Mouse (Mus musculus) midbrain, embryonic 10.5 days (tissue): ENCODE results near the gene Gstm3. TPM values are rescaled to one million over a fixed set of nuclear protein-coding genes. Genes with fewer than 3 reads are reported as not detected.
A peak's percentile ranks its signal among the peaks of the same experiment; 100 is the strongest.
"Not testable (repeated sequence)": the region's sequence is repeated elsewhere in the genome, so short reads cannot be mapped to it uniquely, and the experiment has no call there.

Experiments used
- DNase-seq: peaks from one replicate; pipeline ENCODE4 v3.0.0-alpha.2; 2017; ENCODE audit warnings: low spot score
- H3K27ac ChIP-seq: fragments of 300-500 bp; sonication (generic); replicated peaks from 2 replicates; pipeline ENCODE4 v1.5.1; 2016; ENCODE audit warnings: mild to moderate bottlenecking
- H3K27me3 ChIP-seq: fragments of 300-500 bp; sonication (generic); 2 replicates; pipeline ENCODE4 v1.6.1; 2016; ENCODE audit warnings: low read depth, mild to moderate bottlenecking; ENCODE audit not compliant: poor library complexity, severe bottlenecking
- H3K36me3 ChIP-seq: fragments of 300-500 bp; sonication (generic); 2 replicates; pipeline ENCODE4 v1.6.1; 2016; ENCODE audit warnings: mild to moderate bottlenecking, moderate library complexity
- H3K4me1 ChIP-seq: fragments of 300-500 bp; sonication (generic); 2 replicates; pipeline ENCODE4 v1.6.1; 2016
- H3K4me3 ChIP-seq: fragments of 300-500 bp; sonication (generic); 2 replicates; pipeline ENCODE4 v1.5.1; 2016; ENCODE audit warnings: mild to moderate bottlenecking, moderate library complexity
- H3K9me3 ChIP-seq: fragments of 300-500 bp; sonication (generic); replicated peaks from 2 replicates; pipeline ENCODE4 v1.6.1; 2016; ENCODE audit warnings: mild to moderate bottlenecking
- WGBS: fragments of 180-500 bp; shearing (Covaris S2); methylation state at CpG from one replicate; pipeline ENCODE4 v1.1.7; 2016; 5-methylcytosine and 5-hydroxymethylcytosine counted together
- polyA plus RNA-seq: library from polyadenylated mRNA; unstranded; fragments of >200 nt; fragmentation: Nextera tagmentation; extraction: Ambion mirVana; gene quantifications from 2 replicates; pipeline ENCODE4 v1.2.1, GENCODE M21; 2016

Gene Gstm3
- polyA plus RNA-seq, result not detected in 2 replicates

DNA sequence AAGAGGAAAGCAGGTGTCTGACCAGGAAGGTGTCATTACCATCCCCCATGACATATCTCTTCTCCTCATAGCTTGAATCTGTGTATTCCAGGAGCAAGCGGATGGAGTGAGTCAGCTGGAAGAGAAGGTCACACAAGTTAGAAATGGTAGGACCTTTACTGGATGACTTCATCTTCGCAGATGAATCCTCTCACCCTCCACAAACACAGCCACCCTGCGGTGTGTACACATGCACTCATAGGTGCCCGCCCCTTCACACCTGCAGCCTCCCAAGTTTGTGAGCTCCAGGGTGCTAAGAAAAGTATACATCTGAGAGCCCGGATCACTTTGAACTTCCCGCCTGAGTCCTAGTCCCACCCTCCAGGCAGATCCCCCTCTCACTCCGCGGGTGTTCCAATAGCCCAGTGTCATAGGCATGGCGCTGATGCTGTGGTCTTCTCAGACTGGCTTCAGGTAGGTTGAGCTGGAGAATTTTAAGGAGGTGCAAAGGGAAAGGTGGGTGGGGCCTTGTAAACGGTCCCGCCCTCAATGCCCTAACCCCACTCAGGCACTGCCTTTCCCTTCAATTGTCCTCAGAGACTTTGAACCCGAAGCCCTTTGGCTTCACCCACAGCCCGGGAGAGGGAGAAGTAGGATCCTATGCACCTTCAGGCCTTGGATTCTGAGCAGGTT lies at the start of gene Gstm3:
TSS of gene Gstm3 (minus strand) at position 560 of the 672 bp plus-strand sequence.
- no peaks in the 10 kb centered on the region for H3K9me3 ChIP-seq
- peaks cover 13% of the 10 kb centered on the region for H3K4me1 ChIP-seq
- H3K36me3 ChIP-seq, result no peaks in the 10 kb centered on the region
- WGBS, result 60% methylated on average over 13 of the region's 13 CpGs
- no peak within 1 kb of the TSS for H3K27ac ChIP-seq
- DNase-seq, result no peak
- no peak within 1 kb of the TSS for H3K4me3 ChIP-seq
- H3K27me3 ChIP-seq, result no peaks in the 10 kb centered on the region

DNA sequence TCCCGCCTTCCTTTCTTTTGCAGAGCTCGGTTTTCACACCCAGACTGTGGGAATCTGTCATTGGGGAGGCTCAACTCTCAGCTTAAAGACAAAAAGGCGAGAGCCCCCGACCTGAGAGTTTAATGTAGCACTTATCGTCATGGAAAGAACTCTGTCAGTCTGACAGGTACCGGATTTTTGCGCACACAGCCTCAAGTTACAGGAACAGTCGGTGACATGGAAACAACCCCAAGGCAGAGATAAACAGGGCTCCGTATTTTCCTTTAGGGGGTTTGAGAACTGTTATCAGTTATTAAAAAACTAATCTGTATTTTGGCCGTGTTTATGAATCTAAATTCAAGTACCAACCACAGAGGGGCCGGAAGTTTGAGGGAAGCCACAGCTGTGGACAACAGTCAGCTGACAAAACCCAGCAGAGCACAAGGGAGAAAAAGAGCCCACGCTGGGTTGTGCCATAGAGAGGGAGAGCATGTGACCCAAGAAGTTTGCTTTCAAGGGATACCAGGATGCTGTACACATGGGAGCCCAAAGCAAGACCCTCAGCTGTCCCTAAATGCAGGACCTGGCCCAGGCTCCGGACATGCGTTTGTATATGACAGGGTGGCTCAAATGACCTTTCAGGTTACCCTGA lies 49.2 kb upstream of the Gstm3 start:
- peaks cover 5% of the 10 kb centered on the region; the same call in 1 of the 2 replicates for H3K27me3 ChIP-seq
- H3K9me3 ChIP-seq, result no peaks in the 10 kb centered on the region
- DNase-seq, result no peak
- H3K4me3 ChIP-seq, result peak overlapping the region; percentile 63
- 37% methylated on average over 14 of the region's 14 CpGs for WGBS
- peaks cover 29% of the 10 kb centered on the region for H3K4me1 ChIP-seq
- no peaks in the 10 kb centered on the region for H3K36me3 ChIP-seq
- H3K27ac ChIP-seq, result peak overlapping the region; percentile 83

DNA sequence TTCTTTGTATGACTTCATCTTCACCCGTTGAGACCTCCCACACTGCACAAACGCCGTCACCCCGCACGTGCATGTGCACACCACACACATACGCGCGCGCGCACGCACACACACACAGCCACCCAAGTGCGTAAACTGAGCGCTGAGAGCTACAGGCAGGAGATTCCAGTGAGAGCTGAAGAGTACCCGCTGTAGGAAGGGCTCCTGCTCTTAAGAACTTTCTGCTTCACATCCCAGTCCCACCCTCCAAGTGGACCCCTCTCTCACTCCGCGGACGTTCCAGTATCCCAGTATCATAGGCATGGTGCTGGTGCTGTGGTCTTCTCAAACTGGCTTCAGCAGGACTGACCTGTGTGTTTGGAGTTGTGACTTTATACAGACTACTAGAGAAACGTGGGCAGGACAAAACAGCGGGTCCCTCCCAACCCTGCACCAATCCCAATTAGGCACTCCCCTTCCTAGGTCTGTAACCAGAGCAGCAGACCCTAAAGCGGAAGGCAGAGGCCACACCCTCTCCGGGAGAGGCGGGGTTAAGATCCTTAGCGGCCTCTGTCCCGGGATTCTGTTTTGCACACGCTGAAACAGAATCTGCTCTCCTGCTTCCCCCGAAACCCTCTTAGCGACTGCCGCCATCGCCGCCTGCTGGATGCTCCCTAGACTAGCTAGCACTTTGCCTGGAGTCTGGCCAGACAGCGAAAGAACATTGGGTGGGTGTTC lies 48.5 kb upstream of the Gstm3 start, which contains the start of gene Gstm1:
TSS of gene Gstm1 (minus strand) at position 501 of the 717 bp plus-strand sequence.
- peak; percentile 94 for DNase-seq
- 1% methylated on average over 31 of the region's 31 CpGs for WGBS
- H3K4me1 ChIP-seq, result peaks cover 29% of the 10 kb centered on the region
- H3K36me3 ChIP-seq, result no peaks in the 10 kb centered on the region
- peak within 1 kb of the TSS; percentile 63 for H3K4me3 ChIP-seq
- peaks cover 5% of the 10 kb centered on the region; the same call in 1 of the 2 replicates for H3K27me3 ChIP-seq
- peak within 1 kb of the TSS; percentile 83 for H3K27ac ChIP-seq
- no peaks in the 10 kb centered on the region for H3K9me3 ChIP-seq

DNA sequence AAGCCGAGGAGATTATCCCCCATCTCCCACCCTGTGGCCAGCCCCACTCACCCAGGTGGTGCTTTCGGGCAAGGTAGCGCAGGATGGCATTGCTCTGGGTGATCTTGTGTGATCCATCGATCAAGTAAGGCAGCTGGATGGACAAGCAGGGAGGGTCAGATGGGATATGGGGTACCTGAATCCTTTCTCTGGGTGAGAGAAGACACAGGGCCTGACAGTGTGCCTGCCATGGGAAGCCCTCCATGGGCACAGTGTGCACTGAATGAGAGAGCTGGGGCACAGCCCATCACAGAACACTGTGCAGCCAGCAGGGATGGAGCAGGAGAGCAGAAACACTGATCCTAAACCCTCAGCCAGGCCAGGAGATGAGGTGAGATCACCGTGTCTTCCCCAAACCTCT lies 47.4 kb upstream of the Gstm3 start:
- not testable (repeated sequence) for H3K36me3 ChIP-seq, DNase-seq, H3K9me3 ChIP-seq, H3K27me3 ChIP-seq, H3K27ac ChIP-seq
- H3K4me3 ChIP-seq, result peak overlapping the region; percentile 63
- WGBS, result 91% methylated on average over 5 of the region's 5 CpGs
- peaks cover 26% of the 10 kb centered on the region for H3K4me1 ChIP-seq

DNA sequence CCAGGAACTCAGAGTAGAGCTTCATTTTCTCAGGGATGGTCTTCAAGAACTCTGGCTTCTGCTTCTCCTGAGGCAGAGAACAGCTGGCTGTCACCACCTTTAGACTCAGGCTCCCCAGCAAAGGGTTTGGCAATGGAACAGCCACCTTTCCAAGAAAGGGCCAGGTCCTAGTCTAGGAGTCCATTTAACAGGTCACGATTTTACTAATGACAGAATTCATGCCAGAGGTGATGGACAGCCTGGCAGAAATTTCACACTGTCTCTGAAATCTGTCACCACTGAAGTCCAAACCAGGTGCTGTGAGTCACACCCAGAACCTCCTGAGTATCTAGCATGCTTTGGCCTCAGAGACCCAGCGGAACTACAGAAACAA lies 45.9 kb upstream of the Gstm3 start:
- Histone ChIP-seq H3K36me3 (no peaks in the 10 kb centered on the region), H3K27ac (no peak overlapping the region), H3K4me1 (peaks cover 30% of the 10 kb centered on the region), H3K9me3 (no peaks in the 10 kb centered on the region), H3K27me3 (peaks cover 5% of the 10 kb centered on the region; the same call in 1 of the 2 replicates), H3K4me3 (no peak overlapping the region)
- no peak for DNase-seq
- WGBS, result 92% methylated on average over 2 of the region's 2 CpGs

DNA sequence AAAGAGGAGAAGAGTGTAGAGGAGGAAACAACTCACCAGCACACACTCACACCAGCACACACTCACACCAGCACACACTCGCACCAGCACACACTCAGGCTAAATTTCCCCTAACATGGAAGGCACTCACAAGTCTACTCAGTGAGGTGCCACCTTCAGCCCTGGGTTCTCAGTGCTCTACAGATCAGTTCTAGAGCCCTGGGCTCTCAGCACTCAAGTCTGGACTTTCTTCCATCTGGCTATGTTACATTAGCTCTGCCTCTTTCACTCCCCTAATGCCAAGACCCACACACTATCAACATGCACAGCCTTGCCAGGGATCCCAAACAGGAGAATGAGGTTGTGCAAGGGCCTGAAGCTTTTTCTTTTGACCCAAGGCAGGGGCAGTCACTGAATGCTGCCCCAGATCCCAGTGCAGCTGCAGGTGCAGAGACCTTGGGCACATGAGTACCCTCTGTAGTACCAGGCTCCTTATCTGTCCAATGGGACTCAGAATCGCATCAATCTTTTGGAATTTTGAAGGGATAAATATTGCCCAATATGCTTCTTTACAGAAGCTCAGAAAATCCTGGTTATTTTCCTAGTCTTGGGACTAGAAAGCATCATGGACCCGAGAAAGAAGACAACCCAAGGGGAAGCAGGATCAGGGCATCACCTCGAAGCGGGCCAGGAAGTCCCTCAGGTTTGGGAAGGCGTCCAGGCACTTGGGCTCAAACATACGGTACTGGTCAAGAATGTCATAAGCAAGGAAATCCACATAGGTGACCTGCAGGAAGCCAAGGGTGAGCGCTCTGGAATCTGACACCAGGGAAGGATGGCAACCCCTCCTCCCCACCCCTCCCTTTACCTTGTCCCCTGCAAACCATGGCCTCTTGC lies 45.3 kb upstream of the Gstm3 start:
- WGBS, result 88% methylated on average over 8 of the region's 8 CpGs
- DNase-seq, result no peak
- Histone ChIP-seq H3K27me3 (peaks cover 5% of the 10 kb centered on the region; the same call in 1 of the 2 replicates), H3K4me3 (no peak overlapping the region), H3K4me1 (peaks cover 30% of the 10 kb centered on the region), H3K36me3 (no peaks in the 10 kb centered on the region), H3K27ac (no peak overlapping the region), H3K9me3 (no peaks in the 10 kb centered on the region)

DNA sequence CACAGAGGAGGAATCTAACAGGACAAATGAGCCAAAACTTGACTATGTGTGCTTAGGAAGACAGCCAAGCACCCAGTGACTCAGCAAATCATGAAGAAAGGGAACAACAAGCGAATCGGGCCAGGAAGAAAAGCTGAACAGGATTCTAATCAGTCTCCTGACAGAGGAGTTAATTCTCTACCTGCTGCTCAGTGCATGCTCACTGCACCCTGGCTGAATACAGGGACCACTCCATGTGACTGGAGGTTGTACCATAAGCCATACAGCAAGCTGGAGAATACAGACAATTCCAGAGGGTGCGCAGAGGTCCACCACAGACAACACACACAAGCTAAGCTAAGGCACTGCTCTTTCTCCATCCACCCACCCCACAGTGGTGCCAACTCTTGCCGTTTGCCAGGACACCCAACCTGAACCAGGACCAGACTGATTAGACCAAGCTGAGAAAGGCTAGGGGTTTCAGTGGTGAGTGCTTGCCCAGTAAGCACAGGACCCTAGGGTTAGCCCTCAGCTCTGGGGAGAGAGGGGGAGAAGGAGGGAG lies 44.3 kb upstream of the Gstm3 start:
- Histone ChIP-seq H3K27me3 (peaks cover 5% of the 10 kb centered on the region; the same call in 1 of the 2 replicates), H3K4me3 (no peak overlapping the region), H3K27ac (no peak overlapping the region), H3K36me3 (no peaks in the 10 kb centered on the region), H3K4me1 (peaks cover 28% of the 10 kb centered on the region), H3K9me3 (no peaks in the 10 kb centered on the region)
- DNase-seq, result no peak
- WGBS, result 89% methylated on average over 4 of the region's 4 CpGs

DNA sequence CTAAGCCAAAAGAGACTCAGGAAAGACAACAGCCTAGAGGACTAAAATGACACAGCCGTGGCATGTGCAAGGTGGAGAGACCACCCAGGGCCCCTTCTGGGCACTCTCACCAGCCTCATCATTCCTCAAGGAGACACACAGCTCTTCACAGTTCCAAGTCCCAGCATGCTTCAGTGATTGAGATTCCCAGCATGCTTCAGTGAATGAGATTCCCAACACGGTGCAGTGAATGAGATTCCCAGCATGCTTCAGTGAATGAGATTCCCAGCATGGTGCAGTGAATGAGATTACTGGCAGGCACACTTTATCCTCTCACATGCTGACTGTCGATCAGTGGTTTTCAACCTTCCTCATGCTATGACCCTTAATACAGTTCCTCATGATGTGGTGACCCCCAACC lies 42.5 kb upstream of the Gstm3 start:
- no peaks in the 10 kb centered on the region for H3K36me3 ChIP-seq
- no peak overlapping the region for H3K27ac ChIP-seq
- no peak for DNase-seq
- H3K4me1 ChIP-seq, result peaks cover 11% of the 10 kb centered on the region
- 47% methylated on average over 3 of the region's 3 CpGs for WGBS
- H3K27me3 ChIP-seq, result peaks cover 2% of the 10 kb centered on the region; the same call in 1 of the 2 replicates
- H3K4me3 ChIP-seq, result no peak overlapping the region
- no peaks in the 10 kb centered on the region for H3K9me3 ChIP-seq

DNA sequence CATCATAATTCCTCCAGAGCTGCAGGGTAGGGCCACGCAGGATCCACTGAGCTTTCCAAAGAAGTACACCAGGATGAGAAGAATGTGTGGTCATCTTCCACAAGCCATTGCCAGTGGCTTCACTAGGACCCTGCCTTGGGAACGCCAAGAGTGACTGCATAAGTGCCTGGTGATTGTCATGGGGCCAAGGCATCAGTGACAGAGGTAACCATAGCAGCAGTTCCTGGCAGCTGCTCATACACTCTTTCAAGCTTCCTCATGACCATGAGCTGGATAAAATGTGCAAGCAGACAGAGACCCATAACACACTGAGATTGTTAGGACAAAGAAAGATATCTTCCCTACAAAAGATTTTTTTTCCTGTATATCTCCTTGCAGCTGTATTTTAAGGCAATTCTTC lies 41.2 kb upstream of the Gstm3 start:
- H3K27ac ChIP-seq, result no peak overlapping the region
- no peak for DNase-seq
- no peaks in the 10 kb centered on the region for H3K36me3 ChIP-seq
- no peaks in the 10 kb centered on the region for H3K27me3 ChIP-seq
- 74% methylated on average over 2 of the region's 2 CpGs for whole genome bisulfite sequencing
- H3K4me1 ChIP-seq, result peaks cover 8% of the 10 kb centered on the region
- no peak overlapping the region for H3K4me3 ChIP-seq
- H3K9me3 ChIP-seq, result no peaks in the 10 kb centered on the region

DNA sequence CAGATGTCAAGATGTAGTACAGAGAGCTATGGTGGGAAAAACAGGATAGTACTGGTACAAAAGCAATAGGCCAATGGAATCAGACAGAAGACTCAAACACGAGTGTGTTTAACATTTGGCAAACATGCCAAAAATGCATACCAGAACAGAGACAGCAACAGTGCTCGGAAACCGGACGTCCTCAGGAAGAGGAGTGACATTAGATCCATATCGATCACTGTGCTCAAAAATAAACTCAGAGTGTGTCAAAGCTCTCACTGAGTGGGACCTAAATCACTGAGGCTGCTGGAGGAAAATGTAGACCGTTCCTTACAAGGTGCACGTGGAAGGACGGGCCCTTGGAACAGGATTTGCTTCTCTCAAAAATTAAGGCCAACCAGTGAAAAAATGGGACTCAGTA lies 32.9 kb upstream of the Gstm3 start:
- H3K36me3 ChIP-seq, result no peaks in the 10 kb centered on the region
- H3K4me3 ChIP-seq, result no peak overlapping the region
- no peak for DNase-seq
- 87% methylated on average over 8 of the region's 8 CpGs for WGBS
- H3K27me3 ChIP-seq, result no peaks in the 10 kb centered on the region
- H3K9me3 ChIP-seq, result no peaks in the 10 kb centered on the region
- no peaks in the 10 kb centered on the region for H3K4me1 ChIP-seq
- no peak overlapping the region for H3K27ac ChIP-seq

DNA sequence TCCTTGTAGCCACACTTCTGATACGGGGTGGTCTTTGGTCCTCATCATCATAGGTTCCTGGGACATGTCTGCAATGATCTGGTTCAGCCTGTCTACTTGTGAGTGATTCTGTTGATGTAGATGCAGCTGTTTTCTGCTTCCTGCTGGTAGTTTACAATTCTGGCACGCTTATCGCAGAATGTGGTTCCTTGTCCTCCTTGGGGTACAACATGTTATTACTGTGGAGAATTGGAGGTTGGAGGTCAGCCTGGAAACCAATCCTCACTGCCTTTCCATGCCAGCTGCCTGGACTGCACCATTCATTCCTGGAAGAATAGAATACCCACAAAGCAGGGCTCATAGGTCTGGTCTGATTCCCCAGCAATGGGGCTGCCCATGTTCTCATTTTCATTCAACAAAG lies 30.4 kb upstream of the Gstm3 start:
- Histone ChIP-seq H3K36me3 (no peaks in the 10 kb centered on the region), H3K9me3 (no peaks in the 10 kb centered on the region), H3K4me1 (no peaks in the 10 kb centered on the region), H3K27ac (no peak overlapping the region), H3K4me3 (no peak overlapping the region), H3K27me3 (no peaks in the 10 kb centered on the region)
- WGBS, result 89% methylated on average over 3 of the region's 3 CpGs
- no peak for DNase-seq

DNA sequence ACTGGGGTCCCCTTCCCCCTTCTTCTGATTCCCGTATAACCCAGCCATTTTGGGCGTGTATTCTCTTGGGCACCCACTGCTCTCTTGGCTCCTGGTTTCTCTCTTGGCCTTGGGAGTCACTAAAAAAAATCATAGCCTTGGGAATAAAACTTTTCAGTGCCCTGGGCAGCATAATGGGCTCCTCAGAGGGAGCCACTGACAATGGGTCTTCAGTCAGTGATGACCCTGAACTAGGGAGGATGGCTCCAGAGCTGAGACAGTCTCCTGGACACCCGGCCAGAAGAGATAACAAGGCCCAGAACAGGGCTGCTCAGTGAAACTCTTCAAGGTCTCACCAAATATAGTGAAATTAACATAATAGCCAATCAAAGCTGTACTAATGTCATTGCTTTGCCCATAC lies 29.5 kb upstream of the Gstm3 start:
- Histone ChIP-seq H3K4me1 (no peaks in the 10 kb centered on the region), H3K36me3 (no peaks in the 10 kb centered on the region), H3K27ac (no peak overlapping the region), H3K27me3 (no peaks in the 10 kb centered on the region), H3K9me3 (no peaks in the 10 kb centered on the region; the same call in 1 of the 2 replicates), H3K4me3 (no peak overlapping the region)
- no peak for DNase-seq
- WGBS, result 89% methylated on average over 3 of the region's 3 CpGs
